Mouse (Mus musculus): ENCODE results near the gene C2cd2. TPM values are rescaled to one million over a fixed set of nuclear protein-coding genes. Genes with fewer than 3 reads are reported as not detected.
"Not testable (repeated sequence)": the region's sequence is repeated elsewhere in the genome, so short reads cannot be mapped to it uniquely, and the experiment has no call there.

The C2cd2 gene
- total RNA-seq (2021), result 10 to 100 TPM; 23.4 to 26.6 TPM

- peak; percentile 97 to 98 for DNase-seq
- intact Hi-C loops (cut with DNase I), result loop anchor here (5.0 kb wide), 1 partner anchor 35 kb away; the partner anchor contains the start of gene B230307C23Rik
Measured at GRCm38 (mm10) chr16:97962151-97962948, at the start of gene C2cd2, which contains the start of gene Zbtb21. Gene C2cd2 (minus strand): TSS chr16:97962598. Gene Zbtb21 (minus strand): TSS chr16:97962622.

- intact Hi-C loops (cut with DNase I), result loop anchor here (5.0 kb wide), 2 partner anchors 35 to 85 kb away; partner anchors contain the start of genes A630089N07Rik, C2cd2 and Zbtb21
- DNase-seq, result not testable (repeated sequence)
Measured at GRCm38 (mm10) chr16:97997383-97997731, 35.0 kb upstream of the C2cd2 start.

- DNase-seq, result peak; percentile 91 to 92
- intact Hi-C loops (cut with DNase I), result loop anchor here (5.0 kb wide), 2 partner anchors 34 to 86 kb away; partner anchors contain the start of genes A630089N07Rik, C2cd2 and Zbtb21
Measured at GRCm38 (mm10) chr16:97996616-97997382, 34.4 kb upstream of the C2cd2 start, which contains the start of gene B230307C23Rik. Gene B230307C23Rik (plus strand): TSS chr16:97997315.

- intact Hi-C loops (cut with DNase I), result loop anchor here (5.0 kb wide), 2 partner anchors 34 to 86 kb away; partner anchors contain the start of genes A630089N07Rik, C2cd2 and Zbtb21
- DNase-seq, result peak; percentile 76 to 78
Measured at GRCm38 (mm10) chr16:97995849-97996615, 33.6 kb upstream of the C2cd2 start.

GRCm38 (mm10) chr16:97992477-97992876, 30.1 kb upstream of the C2cd2 start:
- DNase-seq; intact Hi-C loops (cut with DNase I): not testable (repeated sequence)

GRCm38 (mm10) chr16:97991517-97991916, 29.1 kb upstream of the C2cd2 start:
- intact Hi-C loops (cut with DNase I), result no loop called here

GRCm38 (mm10) chr16:97984589-97984988, 22.2 kb upstream of the C2cd2 start:
- intact Hi-C loops (cut with DNase I), result no loop called here
- DNase-seq, result no peak

More at GRCm38 (mm10) chr16:97991517-97991916, 29.1 kb upstream of the C2cd2 start:
- no peak for DNase-seq

- intact Hi-C loops (cut with DNase I), result no loop called here
- DNase-seq, result no peak
Measured at GRCm38 (mm10) chr16:97981362-97981761, 19.0 kb upstream of the C2cd2 start.

GRCm38 (mm10) chr16:97977722-97978121, 15.3 kb upstream of the C2cd2 start:
- intact Hi-C loops (cut with DNase I), result no loop called here

GRCm38 (mm10) chr16:97977277-97977676, 14.9 kb upstream of the C2cd2 start:
- DNase-seq, result no peak
- intact Hi-C loops (cut with DNase I), result no loop called here

More at GRCm38 (mm10) chr16:97977722-97978121, 15.3 kb upstream of the C2cd2 start:
- no peak for DNase-seq

- DNase-seq, result no peak
- intact Hi-C loops (cut with DNase I), result loop anchor here (5.0 kb wide), 1 partner anchor 33 kb away; the partner anchor contains the start of gene B230307C23Rik
Measured at GRCm38 (mm10) chr16:97963956-97964540, 1.6 kb upstream of the C2cd2 start.

- DNase-seq, result no peak
- intact Hi-C loops (cut with DNase I), result loop anchor here (2.0 to 5.0 kb wide), 3 partner anchors 36 to 109 kb away; partner anchors contain the start of gene B230307C23Rik
Measured at GRCm38 (mm10) chr16:97961381-97962150, 832 bp downstream of the C2cd2 start.

- DNase-seq, result no peak
- intact Hi-C loops (cut with DNase I), result loop anchor here (2.0 to 5.0 kb wide), 3 partner anchors 37 to 108 kb away; partner anchors contain the start of gene B230307C23Rik
Measured at GRCm38 (mm10) chr16:97960348-97960747, 2.0 kb downstream of the C2cd2 start.

- DNase-seq, result no peak
- intact Hi-C loops (cut with DNase I), result no loop called here
Measured at GRCm38 (mm10) chr16:97958401-97958973, 3.9 kb downstream of the C2cd2 start.

- DNase-seq, result peak; percentile 77 to 82
- intact Hi-C loops (cut with DNase I), result no loop called here
Measured at GRCm38 (mm10) chr16:97957626-97958025, 4.8 kb downstream of the C2cd2 start.

GRCm38 (mm10) chr16:97956011-97956410, 6.4 kb downstream of the C2cd2 start:
- intact Hi-C loops (cut with DNase I), result no loop called here
- no peak for DNase-seq

- intact Hi-C loops (cut with DNase I), result no loop called here
- DNase-seq, result no peak
Measured at GRCm38 (mm10) chr16:97953300-97953699, 9.1 kb downstream of the C2cd2 start.

- DNase-seq, result peak in 1 of 2 experiments; percentile 18
- intact Hi-C loops (cut with DNase I), result no loop called here
Measured at GRCm38 (mm10) chr16:97952801-97953200, 9.6 kb downstream of the C2cd2 start.
